Mouse (Mus musculus) urinary bladder, postnatal 4 days (tissue): Measurements from ENCODE around the gene Esrra.
A peak's percentile ranks its signal among the peaks of the same experiment; 100 is the strongest.
"Not testable (repeated sequence)": the region's sequence is repeated elsewhere in the genome, so short reads cannot be mapped to it uniquely, and the experiment has no call there.

Experiments
- DNase-seq, 2 experiments: peaks; one replicate each; pipeline ENCODE4 v3.0.0; 2021 to 2022; ENCODE audit warnings: low spot score in 2 of 2

The Esrra gene

DNA sequence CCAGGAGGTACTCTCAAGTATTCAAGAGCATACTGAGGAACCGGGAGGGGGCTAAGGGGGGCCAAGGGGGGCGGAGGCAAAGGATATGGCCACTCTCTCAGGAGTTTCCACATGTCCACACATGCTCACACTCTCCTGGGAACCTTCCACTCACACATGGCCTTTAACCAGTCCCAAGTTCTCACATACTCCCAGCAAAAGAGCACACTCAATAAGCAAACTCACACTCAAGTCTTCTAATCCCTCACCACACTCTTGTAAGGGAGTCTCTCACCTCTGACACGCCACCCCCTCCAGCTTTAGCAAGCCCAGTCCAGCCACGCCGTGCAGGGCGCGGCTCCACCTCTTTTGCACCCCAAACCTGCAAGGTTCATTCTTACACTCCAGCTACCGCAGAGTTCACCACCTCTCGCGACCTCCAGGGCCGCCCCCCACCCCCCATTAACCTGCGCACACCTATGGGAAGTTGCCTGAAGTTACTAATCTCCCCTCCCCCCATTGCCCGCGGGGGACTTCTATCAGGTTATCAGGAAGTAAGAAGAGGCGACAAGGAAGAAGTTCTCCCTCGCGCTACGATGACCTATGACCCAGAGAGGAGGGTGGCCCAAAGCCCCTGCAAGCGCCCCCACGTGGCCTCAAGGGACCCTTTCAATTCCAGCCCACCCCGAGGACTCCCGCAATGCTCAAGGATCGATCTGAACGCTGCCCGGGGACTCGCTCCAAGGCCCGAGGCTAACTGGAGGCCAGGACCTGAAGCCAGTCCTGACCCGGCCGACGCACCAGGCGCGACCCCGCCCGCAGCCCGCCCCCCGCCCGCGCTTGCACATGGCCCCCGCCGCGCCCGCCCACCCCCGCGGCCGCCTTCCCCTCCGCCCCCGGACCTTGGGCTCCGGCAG, 624 bp downstream of the Esrra start:
- no peak for DNase-seq

DNA sequence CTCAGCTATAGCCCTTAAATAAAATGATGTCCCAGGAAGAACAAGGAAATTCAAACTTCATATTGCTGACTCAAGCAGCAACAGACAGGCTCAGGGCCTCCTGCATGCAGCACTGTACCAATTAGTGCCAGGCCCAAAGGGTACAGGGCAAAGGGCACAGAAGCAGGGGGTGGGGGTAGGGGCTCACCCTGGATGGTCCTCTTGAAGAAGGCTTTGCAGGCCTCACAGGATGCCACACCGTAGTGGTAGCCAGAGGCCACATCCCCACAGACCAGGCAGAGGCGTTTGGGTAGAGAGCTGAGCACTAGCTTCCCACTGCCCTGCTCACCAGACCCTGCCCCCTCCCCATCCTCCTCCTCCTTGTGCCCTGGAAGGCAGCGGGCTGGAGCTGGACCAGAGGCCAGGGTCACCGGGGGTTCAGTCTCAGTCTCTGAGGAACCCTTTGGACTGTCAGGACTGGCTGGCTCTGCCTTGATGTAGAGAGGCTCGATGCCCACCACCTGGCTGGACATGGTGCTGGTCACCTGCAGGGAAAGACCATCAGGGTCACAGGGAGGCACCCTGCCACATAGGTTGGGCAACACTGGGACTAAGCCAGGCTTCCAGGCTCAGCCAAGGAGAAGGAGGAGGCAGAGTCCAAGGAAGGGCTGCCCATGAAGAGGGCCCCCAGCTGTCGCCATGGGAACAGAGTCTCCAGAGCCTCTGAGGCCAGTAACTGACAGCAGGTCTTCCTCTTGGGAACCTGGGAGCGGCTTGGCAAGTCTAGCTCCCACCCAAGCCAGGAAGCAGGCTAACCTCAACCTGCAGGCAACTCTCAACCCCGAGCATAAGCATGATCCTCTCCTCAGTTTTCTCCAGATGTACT, 1.5 kb downstream of the Esrra start:
- DNase-seq, result no peak

- no peak for DNase-seq
These were observed 2.2 kb downstream of the Esrra start for GRCm38 (mm10) chr19:6919431-6919830.

DNA sequence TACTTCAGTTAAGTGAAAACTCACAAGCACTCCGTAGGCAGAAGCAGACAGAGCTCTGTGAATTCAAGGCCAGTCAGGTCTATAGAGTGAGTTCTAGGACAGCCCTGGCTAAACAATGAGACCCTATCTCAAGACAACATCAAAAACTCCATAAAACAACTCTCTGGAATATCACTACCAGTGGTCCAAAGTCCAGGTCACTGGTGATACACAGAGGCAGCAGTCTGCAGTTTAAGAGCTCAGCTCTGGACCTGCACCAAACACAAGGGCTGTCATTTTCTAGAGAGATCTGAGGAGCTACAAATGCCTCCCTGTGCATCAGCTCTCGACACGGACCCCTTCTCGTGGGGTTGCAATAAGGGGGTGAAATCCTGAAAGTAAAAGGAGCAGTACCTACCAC, 3.3 kb downstream of the Esrra start:
- DNase-seq, result no peak

DNA sequence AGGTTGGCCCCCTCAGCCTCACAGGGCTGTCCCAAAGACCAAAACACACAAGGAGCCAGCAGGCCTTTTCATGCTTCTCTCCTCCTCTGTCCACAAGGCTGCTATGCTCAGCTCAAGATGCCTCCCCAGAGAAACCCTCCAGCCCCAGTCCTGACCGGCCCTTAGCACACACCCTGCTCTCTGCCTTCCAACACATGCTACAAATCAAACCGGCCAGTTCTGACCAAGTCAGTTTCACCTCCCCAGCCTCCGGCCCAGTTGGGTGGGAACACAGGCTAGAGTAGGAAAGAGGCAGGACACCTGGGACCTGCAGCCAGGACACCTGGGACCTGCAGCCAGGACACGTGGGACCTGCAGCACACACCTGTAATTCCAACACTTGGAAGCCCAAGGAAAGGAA, 5.1 kb downstream of the Esrra start:
- DNase-seq, result no peak

DNA sequence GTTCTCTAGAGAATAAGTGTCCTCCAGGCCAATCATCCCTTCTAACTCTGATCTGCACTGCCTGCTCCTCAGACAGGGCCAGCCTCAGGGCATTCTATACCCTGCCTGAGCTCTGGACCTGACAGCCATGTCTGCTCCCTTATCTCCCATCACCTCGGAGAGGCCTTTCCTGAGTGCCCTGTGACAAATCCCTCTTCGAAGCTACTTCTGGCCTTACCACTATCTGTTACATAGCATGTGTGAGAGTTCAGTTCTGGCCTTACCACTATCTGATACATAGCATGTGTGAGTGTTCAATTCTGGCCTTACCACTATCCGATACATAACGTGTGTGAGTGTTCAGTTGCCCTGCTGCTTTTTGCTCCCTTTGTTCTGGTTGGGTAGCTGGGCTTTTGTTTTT, 6.3 kb downstream of the Esrra start:
- DNase-seq, result no peak

DNA sequence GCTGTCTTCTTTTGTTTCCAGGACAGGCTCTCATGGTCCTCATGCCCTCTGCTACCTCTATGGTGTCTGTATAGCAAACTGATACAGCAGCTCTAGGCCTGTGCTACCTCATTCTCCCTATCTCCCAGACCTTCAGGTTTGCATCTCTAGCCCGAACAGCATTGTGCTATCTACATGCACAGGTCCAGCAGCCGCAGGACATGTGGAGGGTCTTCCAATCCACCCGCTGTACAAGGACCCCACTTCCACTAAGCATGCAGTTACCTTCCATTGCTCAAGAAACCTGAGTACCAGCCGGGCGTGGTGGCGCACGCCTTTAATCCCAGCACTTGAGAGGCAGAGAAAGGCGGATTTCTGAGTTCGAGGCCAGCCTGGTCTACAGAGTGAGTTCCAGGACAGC, 7.1 kb downstream of the Esrra start:
- no peak for DNase-seq

DNA sequence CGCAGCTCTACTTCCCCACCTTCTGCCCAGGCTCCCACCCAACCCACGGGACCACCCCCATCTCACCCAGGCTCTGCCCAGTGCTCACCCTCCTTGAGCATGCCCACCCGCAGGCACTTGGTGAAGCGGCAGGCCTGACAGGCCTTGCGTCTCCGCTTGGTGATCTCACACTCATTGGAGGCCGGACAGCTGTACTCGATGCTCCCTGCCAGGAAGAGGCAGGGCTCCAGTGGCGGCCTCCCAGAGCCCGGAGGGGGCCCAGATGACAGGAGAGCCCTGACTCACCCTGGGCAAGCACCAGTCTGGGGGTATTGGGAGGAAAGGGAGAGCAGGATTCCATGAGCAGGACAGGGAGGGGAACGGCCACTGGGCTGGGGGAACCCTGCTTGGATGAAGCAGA, 7.6 kb downstream of the Esrra start:
- no peak for DNase-seq

GRCm38 (mm10) chr19:6913036-6913435, 8.6 kb downstream of the Esrra start:
- no peak for DNase-seq

- DNase-seq, result no peak
These were observed 9.2 kb downstream of the Esrra start for GRCm38 (mm10) chr19:6912205-6912970.

DNA sequence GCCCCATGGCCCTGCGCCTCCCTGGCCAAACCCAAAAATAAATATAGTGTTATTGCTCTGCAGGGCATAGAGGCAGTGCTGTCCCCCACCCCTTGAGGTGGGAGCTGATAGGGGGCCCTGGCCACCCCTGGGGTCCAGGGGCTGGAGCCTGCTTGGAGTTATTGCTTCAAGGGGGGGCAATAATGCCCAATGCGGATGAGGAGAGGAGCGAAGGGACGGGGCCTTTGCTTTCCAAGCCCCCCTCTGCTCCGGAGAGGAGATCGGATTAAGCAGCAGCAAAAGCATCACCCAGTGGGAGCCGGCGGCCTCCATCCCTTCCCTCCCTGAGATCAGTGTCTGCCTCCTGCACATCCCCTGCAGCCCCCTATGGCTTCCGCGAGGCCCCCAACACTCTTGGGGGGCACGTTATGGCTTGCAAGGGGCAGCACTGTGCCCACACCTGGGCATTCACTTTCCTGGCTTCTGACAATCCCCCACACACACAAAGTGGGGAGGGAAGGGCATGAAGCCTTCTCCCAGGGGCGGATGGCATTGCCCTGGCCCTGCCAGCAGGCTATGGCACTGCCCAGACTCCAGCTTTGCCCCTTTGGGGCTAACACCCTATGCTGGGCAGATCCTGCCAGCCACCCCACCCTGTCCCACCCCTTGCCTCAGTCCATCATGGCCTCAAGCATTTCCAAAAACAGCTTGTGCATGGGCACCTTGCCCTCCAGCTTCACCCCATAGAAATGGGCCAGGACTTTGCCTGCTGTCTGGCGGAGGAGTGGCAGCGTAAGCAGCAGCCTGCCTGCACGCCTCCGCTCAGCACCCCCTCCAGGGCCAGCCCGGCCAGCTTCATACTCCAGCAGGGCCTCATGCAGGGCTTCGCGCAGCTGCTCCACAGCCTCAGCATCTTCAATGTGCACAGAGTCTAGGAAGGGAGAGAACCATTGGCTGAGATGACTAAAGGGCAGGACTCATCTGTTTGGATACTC, 10.2 kb downstream of the Esrra start:
- no peak for DNase-seq

DNA sequence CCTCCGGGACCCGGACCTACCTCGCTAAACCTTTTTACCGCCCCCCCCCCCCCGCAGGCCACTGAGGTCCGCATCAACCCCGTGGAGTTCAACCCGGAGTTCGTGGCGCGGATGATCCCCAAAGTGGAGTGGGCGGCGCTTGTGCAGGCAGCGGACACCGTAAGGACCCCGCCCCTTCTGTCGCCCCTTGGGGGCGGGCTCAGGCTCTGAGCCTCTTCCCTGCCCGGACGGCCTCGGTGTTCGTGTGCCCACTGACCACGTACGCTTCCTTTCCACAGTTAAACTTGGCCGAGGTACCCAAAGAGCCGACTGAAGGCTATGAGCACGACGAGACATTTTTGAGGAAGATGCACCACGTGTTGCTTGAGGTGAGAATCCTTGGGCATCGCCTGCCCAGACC, 11.3 kb downstream of the Esrra start:
- not testable (repeated sequence) for DNase-seq

- peak; percentile 87 to 90 for DNase-seq
These were observed 11.9 kb downstream of the Esrra start, which contains the start of the genes Trmt112 and Prdx5 for GRCm38 (mm10) chr19:6909507-6910289. Gene Trmt112 (plus strand): TSS chr19:6909698. Gene Prdx5 (minus strand): TSS chr19:6910106.

GRCm38 (mm10) chr19:6909021-6909420, 12.6 kb downstream of the Esrra start:
- DNase-seq, result no peak

GRCm38 (mm10) chr19:6907811-6908540, 13.6 kb downstream of the Esrra start:
- DNase-seq, result no peak

DNA sequence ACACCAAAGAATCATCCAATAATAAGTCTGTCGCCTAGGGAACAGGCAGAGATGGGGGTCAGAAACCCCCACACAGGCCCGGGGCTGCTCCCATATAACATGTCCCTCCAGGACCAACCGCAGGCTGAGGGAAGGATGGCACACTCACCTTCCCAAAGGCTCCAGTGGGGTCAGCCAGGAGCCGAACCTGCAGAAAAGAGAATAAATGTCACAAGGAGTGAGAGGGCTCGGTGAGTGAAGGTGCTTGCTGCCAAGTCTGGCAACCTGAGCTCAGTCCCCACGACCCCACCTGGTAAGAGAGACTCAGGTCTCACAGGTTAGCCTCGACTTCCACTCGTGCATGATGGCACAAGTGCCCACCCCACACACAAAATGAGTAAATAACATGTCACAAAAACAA, 14.5 kb downstream of the Esrra start:
- no peak for DNase-seq

DNA sequence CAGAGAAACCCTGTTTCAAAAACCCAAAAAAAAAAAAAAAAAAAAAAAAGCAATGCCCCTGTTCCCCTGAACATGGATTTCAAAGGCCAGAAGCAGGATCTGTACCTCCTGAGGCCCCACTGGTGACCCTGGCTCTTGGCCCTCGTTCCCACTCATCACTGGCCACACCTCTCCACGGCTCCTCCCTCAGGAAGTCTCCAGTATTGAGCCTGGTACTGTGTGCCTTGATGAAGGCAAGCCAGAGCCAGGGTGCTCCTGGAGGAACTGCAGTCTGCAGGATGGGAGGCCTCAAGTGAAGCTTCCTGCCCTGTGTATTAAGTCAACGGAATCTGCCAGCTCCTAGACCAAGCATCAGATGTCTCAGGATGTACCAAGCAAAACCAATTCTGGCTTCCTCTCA, 15.4 kb downstream of the Esrra start:
- DNase-seq, result no peak

GRCm38 (mm10) chr19:6905498-6906159, 16.0 kb downstream of the Esrra start:
- no peak for DNase-seq

GRCm38 (mm10) chr19:6904846-6905245, 16.8 kb downstream of the Esrra start:
- DNase-seq, result no peak
